Mouse (Mus musculus) layer of hippocampus, adult 8-10 months (tissue): ENCODE data around the gene Galnt10. TPM values are rescaled to one million over a fixed set of nuclear protein-coding genes. Genes with fewer than 3 reads are reported as not detected.
"Not testable (repeated sequence)": the region's sequence is repeated elsewhere in the genome, so short reads cannot be mapped to it uniquely, and the experiment has no call there.

Experiments used
- DNase-seq, 2 experiments: peaks; one replicate each; pipeline ENCODE4 v3.0.0; 2022; ENCODE audit warnings: low spot score in 2 of 2
- total RNA-seq, 4 experiments: library from RNA; stranded (reverse); gene quantifications; 2 replicates each; pipeline ENCODE4 v1.2.4; 2022

Galnt10 gene
- total RNA-seq, 4 experiments from 2014 or later = 6.2 to 10.1 (median 7.3) TPM

DNA sequence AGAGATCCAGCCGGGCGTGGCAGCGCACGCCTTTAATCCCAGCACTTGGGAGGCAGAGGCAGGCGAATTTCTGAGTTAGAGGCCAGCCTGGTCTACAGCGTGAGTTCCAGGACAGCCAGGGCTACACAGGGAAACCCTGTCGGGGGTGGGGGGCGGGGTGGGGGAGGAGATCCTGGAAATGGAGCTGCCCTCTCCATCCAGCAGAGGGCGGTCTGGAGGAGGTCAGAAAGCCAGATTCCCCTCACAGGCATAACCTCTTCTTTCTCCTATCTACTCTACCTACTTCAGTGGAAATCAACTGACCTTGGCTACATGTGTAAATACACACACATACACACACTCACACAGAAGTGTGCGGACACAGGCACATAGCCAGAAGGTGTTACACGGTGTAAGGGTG lies 180.0 kb downstream of the Galnt10 start:
- DNase-seq = not testable (repeated sequence)

DNA sequence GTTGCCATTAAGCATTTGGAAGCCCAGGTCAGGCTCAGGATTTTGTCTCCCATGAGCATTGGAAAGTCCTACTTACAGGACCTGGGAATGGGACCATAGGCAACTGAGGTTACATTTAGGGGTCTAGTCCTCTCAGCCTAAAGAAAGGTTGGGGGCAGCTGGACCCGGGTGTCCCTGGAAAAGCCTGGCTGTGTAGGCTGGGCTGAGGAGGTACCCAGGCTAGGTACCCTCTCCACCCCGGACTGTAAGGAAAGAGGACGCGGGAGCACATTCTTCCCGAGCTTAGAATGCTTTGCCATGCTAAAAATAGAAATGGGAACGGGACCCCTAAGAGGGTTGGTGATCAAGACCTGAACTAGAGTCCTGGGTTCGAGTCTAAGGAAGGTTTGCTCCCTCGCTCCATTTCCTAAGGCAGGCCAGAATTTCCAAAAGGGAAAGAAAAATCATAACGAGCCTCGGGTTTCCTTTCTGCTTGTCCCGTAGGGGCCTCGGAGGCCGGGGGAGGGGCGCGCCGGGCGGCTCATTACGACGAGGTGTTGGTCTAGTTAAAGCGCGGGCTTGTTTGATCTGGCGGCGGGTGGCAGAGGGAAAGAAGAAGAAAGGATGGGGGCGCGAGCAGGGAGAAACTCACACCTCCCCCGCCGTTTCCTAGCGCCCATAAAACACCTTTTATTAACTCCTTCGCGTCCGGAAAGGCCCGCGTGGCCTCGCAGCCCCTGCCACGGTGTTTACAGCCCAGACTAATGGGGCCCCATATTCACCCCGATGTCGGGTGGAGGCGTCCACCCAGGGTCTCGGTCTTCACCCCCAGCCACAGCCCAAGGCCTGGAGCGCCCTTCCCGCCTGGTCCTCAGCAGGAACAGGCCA lies 182.0 kb downstream of the Galnt10 start:
- no peak for DNase-seq

DNA sequence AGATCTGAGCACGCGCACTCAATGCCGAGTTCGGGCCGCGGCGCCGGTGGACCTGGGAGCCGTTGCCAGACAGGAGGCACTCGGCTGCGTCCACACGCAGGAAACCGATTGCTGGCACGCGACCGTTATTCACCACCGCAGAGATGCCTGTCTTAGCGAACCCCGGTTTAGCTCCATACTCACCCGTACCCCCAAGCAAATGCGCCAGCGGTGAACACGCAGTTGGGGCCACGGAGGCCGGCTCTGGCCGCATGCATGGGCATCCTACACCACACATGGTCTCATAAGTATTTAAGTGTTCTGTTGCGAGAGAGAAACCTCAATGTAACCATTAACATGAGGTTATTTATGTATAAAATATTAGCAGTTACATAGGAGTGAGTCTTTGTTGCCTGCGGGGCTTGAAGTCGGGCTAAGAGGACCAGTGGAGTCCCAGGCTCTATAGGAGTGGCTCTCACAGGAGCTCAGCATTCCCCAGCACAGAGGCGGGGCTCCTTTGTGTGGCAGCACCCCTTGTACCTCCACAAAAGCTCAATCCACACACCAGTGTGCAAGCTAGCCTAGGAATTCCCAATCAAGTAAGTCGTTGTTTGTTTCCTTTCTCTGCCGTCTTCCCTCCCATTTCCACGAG lies 182.8 kb downstream of the Galnt10 start:
- DNase-seq = no peak

DNA sequence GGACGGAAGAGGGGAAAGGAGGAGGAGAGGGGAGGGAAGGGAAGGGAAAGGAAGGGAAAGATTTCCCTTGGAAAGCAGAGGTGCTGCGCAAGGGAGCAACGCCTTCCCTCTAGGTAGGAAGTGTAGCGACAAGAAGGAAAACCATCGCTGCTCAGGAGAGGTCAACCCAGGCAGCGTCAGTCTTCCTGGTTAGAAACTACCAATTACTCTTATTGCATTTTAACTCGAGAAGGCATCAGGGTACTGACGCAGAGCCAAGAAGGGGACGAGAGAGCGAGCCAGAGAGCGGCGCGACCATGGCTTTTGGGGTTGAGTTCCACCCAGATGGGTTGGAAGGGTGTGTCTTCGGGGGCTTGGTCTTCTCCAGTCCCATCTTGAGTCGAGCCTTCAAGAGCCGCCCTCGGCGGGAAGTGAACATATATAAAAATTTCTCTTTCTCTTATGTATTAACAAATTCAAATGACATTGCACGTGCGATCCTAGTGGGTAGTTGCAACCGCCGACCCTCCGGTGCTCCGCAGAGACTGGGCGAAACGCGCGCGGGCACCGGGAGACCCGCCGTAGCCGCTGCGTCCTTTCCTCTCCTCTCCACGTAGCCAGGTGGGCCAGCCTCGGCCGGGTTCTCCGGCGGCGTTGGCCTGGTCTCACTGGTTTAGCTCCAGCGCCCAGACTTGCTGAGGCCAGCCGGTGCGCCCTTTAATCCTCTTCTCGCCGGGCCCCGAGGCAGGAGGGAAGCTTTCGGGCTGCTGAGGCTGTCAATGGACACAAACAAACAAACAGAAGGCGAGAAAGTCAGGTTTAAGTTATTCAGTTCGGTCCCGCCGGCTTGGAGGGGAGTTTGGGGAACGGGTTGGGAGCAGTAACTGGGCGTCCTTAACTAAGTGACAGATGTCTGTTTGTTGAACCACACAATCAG lies 184.0 kb downstream of the Galnt10 start:
- no peak for DNase-seq

DNA sequence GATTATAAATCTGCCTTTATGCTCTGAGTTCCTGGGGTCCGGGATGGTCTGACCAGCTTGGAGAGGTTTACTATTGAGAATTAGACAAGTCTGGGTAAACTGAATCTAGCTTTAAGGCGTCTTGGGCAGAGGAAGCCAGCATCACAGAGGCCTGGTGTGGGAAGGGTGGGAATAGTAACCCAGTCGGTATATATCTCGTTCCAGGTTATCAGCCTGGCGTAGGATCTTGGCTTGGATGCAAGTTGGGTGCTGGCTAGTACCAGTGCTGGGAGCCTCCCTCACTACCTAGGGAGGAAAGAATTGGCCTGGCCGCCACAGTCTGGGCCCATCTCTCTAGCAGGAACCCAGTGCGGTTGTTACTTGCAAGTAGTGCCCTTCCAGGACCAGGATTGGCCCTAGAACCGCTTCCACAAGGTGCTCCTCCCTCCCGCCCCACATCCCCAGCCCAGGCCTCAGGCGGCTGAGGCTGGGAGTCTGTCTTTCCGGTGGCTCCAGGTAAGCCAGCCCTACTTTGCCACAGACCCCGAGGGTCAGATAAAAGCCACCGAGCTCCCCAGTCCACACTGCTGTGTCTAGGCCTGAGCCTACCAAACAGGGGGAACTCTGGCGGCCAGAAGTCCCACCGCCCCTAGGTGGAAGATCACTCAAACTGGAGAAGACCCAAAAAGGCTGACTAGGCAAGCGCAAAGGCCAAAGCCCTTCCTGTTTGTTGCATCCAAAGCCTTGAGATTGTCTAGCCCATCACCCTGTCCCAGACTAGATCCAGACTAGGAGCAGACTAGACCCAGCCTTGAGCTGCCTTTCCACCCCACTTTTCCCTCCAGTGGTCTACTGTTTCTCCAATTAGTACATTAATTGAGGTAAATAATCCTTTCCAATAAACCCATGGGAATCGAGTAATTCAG lies 184.9 kb downstream of the Galnt10 start:
- no peak for DNase-seq

DNA sequence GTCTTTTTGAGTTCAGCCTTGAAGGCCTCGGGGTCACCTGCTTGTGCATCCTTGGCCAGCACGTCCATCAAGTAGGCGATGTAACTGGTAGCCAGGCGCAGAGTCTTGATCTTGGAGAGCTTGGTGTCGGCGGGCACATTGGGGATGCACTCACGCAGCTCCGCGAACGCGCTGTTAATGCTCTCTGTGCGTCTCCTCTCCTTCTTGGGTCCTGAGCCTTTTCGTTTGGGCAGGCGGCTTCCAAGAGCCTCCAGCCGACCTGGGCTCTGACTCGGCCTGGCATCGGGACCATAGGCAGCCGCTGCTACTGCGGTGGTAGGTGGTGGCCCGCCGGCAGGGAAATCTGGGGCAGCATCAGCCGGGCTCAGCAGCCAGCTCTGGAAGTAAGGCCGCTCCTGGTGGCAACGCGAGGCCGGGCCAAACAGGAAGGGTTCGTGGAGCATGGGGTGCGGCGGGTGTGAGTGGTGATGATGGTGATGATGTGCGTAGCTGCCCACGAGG lies 186.1 kb downstream of the Galnt10 start:
- DNase-seq = no peak

DNA sequence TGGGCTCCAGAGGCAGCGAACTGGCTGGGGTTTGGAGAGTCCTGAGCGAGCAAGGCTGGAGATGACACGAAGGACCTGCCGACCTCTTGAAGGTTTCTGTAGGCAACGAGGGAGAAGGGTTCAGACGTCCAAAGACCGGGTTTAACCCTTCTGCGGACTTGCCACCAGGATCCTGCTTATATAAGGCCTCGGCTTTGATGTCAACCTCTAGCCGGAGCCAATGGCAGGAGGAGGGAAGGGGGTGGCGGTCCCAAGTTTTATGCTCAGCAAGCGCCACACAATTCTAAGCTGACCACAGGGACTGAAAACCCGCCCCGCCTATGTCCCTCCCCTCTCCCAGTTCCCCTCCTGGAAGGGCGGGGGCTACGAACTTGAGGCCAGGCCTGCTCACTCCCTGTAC lies 186.6 kb downstream of the Galnt10 start:
- no peak for DNase-seq

DNA sequence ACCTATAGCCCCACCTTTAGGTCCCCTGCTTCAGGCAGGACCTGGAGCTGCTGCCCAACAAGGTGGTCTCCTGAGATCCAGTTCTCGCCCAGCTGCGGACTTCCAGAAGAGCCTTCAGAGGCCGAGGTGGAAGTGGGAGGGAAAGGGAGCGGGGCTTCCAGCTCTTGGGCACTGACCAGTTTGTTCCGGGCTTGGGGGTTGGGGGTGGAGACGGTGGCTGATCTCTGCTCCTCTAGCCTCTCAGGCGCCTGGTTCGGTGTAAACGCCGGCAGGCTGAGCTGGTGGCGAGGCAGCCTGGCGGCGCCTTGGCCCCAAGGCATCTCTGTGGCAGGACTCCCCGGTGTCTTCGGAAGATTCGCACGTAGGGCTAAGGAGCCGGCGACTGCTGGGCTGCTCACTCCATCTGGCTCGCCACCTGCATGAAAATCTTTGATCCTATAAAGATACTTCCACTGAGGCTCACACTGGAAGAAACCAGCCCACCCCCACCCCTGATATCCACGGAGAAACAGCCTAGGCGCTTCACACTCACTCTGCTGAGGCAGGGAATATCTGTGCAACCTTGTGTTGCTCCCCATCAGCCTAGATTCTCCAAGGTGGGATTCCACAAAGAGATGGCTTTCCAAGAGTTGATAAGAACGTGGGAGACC lies 187.4 kb downstream of the Galnt10 start, which contains the start of gene Hand1:
TSS of gene Hand1 (minus strand) at position 267 of the 650 bp plus-strand sequence.
- no peak for DNase-seq

DNA sequence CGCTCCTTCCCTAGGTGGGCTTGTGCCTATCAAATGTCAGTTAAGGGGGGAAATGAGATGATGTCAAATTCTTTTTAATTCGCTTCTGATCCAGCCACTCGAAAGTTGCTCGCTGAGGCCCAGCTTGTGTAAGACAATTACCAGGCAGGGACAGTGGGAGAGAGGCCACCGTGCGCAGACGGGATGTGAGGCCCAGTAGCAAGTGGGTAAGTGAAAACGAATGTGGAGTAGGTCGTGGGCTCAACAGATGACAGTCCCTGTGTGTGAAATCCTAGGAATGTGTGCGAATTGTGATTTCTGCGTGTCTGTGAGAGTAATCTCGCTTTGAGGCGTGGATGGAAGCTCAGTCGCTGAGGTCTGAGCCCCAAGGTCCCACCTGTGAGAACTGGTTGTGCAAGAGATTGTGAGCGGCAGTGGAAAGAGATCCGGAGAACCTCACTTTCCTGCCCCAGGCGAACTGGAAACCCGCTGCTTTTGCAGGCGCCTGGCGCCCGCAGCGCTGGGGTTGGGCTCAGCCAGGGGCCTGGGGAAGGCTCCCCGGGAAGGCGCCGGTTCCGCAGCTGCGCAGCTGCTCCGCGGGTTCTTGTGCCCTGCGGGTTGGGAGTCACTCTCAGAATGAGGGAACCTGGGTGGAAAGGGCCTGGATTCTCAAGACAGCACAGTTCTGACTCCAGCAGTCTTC lies 188.2 kb downstream of the Galnt10 start:
- no peak for DNase-seq

DNA sequence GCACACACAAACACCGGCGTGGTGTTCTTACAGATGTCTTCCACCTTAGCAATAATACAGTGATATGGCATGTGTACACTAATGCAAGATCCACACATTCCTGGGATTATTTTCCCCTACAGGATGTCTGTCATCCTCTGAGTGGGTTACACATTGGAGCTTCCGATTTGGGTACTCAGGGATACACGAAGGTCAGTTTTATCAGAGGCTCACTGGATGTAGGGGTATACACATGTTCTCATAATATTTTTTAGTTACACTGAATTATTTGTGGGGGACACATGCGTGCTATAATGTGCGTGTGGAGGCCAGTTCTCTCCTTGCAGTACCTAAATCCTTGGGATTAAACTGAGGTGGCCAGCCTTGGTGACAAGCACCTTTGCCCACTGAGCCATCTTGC lies 188.8 kb downstream of the Galnt10 start:
- DNase-seq = no peak

DNA sequence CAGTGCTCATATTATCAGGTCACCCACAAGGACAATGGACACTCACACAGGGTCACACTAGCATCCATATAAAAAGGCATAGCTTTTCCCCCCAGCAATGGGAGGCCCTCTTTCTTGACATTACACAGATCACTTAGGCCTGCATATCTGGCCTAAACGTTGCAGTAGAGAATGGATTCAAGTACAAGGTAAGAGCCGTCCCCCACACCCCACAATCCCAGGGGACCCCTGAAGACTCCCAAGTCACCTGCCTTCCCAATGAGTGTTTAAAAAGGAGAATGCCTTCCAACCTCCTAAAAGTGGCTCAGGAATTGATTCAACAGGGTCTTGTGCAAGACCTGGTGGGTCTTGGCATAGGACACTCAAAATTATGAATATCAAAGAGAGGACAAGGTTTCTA lies 190.1 kb downstream of the Galnt10 start:
- no peak for DNase-seq

DNA sequence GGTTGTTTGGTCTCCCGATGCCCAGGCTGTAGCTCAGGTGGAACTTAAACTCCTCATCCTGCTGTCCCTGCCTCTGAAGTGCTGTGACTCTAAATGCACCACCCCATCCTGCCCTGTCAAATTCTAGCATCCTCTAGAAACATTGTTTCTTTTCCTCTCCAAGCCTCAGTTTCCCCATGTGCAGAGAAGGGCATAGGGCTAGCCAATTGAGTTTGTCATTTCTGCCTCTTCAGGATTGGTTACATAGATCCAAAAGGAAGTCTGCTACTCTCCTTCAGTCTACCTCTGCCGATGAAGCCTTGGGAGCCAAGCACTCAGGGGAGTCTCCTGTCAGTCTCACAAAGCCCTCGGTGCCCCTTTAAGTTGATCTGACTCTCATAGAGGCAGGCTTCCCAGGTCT lies 190.7 kb downstream of the Galnt10 start:
- DNase-seq = no peak

DNA sequence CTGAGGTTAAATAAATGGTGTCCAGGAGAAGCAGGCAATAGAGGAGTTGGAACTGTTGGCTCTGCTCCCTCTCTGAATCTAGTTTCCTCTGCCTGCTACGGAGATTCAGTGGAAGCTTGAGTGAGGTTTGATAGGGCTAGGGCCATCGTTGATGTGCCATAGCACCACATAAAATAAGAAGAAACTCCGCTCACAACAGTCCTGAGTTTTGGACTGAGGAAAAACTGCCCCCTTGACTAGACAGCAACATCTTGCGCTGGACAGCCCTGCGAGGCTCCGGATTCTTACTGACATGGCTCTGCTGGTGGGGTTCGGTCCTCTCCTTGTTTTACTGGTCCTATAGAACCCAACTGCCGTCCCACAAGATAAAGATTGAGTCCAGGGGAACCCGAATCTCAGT lies 191.2 kb downstream of the Galnt10 start:
- DNase-seq = no peak

Other genes with a start within 250 kb of the Galnt10 start
- gene Fam114a2, start 126.8 kb upstream of the Galnt10 start, total RNA-seq = 10 to 100 TPM; 32.9 to 47.7 (median 37.5) TPM
- 10 to 100 TPM; 24.5 to 37.4 (median 29.0) TPM for gene Mfap3, start 126.8 kb upstream of the Galnt10 start, total RNA-seq
- gene Sap30l, start 156.2 kb downstream of the Galnt10 start, total RNA-seq = 10 to 100 TPM; 46.8 to 53.4 (median 48.9) TPM
- not detected for gene Hand1, start 187.4 kb downstream of the Galnt10 start, total RNA-seq